Mouse (Mus musculus) c-Kit-positive CD71-positive TER-119-negative erythroid progenitor cells, embryonic 14.5 days (primary cell): ENCODE measurements around the gene BC029722.
"Not testable (repeated sequence)": the region's sequence is repeated elsewhere in the genome, so short reads cannot be mapped to it uniquely, and the experiment has no call there.

Source experiments
- DNase-seq: peaks from one replicate; pipeline ENCODE4 v3.0.0-alpha.2; 2013; ENCODE audit warnings: low read depth

Gene BC029722

GRCm38 (mm10) chr2:155819392-155819448 lies at the start of gene BC029722:
BC029722 (minus strand) TSS chr2:155819426.
- no peak for DNase-seq

GRCm38 (mm10) chr2:155868320-155868719 lies 49.1 kb upstream of the BC029722 start:
- no peak for DNase-seq

GRCm38 (mm10) chr2:155863301-155863867 lies 44.2 kb upstream of the BC029722 start:
- DNase-seq, result no peak

GRCm38 (mm10) chr2:155862573-155863300 lies 43.5 kb upstream of the BC029722 start:
- no peak for DNase-seq

GRCm38 (mm10) chr2:155861581-155861980 lies 42.4 kb upstream of the BC029722 start:
- DNase-seq, result no peak

- no peak for DNase-seq
These were observed 40.9 kb upstream of the BC029722 start for GRCm38 (mm10) chr2:155860102-155860501.

GRCm38 (mm10) chr2:155852536-155852935 lies 33.3 kb upstream of the BC029722 start:
- DNase-seq, result no peak

- no peak for DNase-seq
These were observed 30.9 kb upstream of the BC029722 start for GRCm38 (mm10) chr2:155850120-155850519.

- no peak for DNase-seq
These were observed 30.2 kb upstream of the BC029722 start for GRCm38 (mm10) chr2:155849464-155849863.

GRCm38 (mm10) chr2:155848291-155848690 lies 29.1 kb upstream of the BC029722 start:
- DNase-seq, result peak; percentile 71

- DNase-seq, result no peak
These were observed 27.7 kb upstream of the BC029722 start for GRCm38 (mm10) chr2:155846930-155847329.

- DNase-seq, result no peak
These were observed 19.7 kb upstream of the BC029722 start for GRCm38 (mm10) chr2:155838961-155839360.

- DNase-seq, result no peak
These were observed 18.7 kb upstream of the BC029722 start for GRCm38 (mm10) chr2:155837961-155838360.

GRCm38 (mm10) chr2:155834732-155835131 lies 15.5 kb upstream of the BC029722 start, which contains the start of gene Fam83c:
Fam83c (minus strand) TSS chr2:155834854.
- no peak for DNase-seq

- DNase-seq, result not testable (repeated sequence)
These were observed 12.9 kb upstream of the BC029722 start for GRCm38 (mm10) chr2:155832087-155832486.

GRCm38 (mm10) chr2:155831302-155831701 lies 12.1 kb upstream of the BC029722 start:
- no peak for DNase-seq

- DNase-seq, result no peak
These were observed 11.6 kb upstream of the BC029722 start for GRCm38 (mm10) chr2:155830841-155831240.

- DNase-seq, result peak; percentile 88
These were observed 7.6 kb upstream of the BC029722 start, which contains the start of gene Eif6 for GRCm38 (mm10) chr2:155826630-155827424. Eif6 (minus strand) TSS chr2:155826925.

- DNase-seq, result peak; percentile 41
These were observed 6.8 kb upstream of the BC029722 start for GRCm38 (mm10) chr2:155825904-155826629.

- DNase-seq, result no peak
These were observed 4.5 kb upstream of the BC029722 start for GRCm38 (mm10) chr2:155823722-155824121.

- DNase-seq, result no peak
These were observed 1.6 kb upstream of the BC029722 start for GRCm38 (mm10) chr2:155820779-155821178.

- DNase-seq, result no peak
These were observed 424 bp upstream of the BC029722 start for GRCm38 (mm10) chr2:155819449-155820251.
